Mouse (Mus musculus) midbrain, embryonic 12.5 days (tissue): Measurements from ENCODE around the gene Cyth4. TPM values are rescaled to one million over a fixed set of nuclear protein-coding genes. Genes with fewer than 3 reads are reported as not detected.

Source experiments
- ATAC-seq: fragments of 200-750 bp; cut with Nextera tagmentation; 2 replicates; pipeline ENCODE4 v1.8.0; 2017; ENCODE audit warnings: low read depth, moderate TSS enrichment, moderate library complexity; ENCODE audit not compliant: low FRiP score
- H3K27ac ChIP-seq: fragments of 300-500 bp; sonication (generic); replicated peaks from 2 replicates; pipeline ENCODE4 v1.5.1; 2016; ENCODE audit warnings: mild to moderate bottlenecking
- H3K27me3 ChIP-seq: fragments of 300-500 bp; sonication (generic); 2 replicates; pipeline ENCODE4 v1.6.1; 2016; ENCODE audit warnings: mild to moderate bottlenecking
- H3K36me3 ChIP-seq: fragments of 300-500 bp; sonication (generic); 2 replicates; pipeline ENCODE4 v1.6.1; 2016
- H3K4me1 ChIP-seq: fragments of 300-500 bp; sonication (generic); 2 replicates; pipeline ENCODE4 v1.6.1; 2016
- H3K4me2 ChIP-seq: fragments of 300-500 bp; sonication (generic); replicated peaks from 2 replicates; pipeline ENCODE4 v1.6.1; 2016; ENCODE audit warnings: mild to moderate bottlenecking, moderate library complexity
- H3K4me3 ChIP-seq: fragments of 300-500 bp; sonication (generic); 2 replicates; pipeline ENCODE4 v1.5.1; 2016; ENCODE audit warnings: mild to moderate bottlenecking
- H3K9ac ChIP-seq: fragments of 300-500 bp; sonication (generic); replicated peaks from 2 replicates; pipeline ENCODE4 v1.6.1; 2016; ENCODE audit warnings: mild to moderate bottlenecking, moderate library complexity
- H3K9me3 ChIP-seq: fragments of 300-500 bp; sonication (generic); 2 replicates; pipeline ENCODE4 v1.6.1; 2016; ENCODE audit warnings: mild to moderate bottlenecking
- WGBS: fragments of 180-500 bp; shearing (Covaris S2); methylation state at CpG from one replicate; pipeline ENCODE4 v1.1.7; 2016; 5-methylcytosine and 5-hydroxymethylcytosine counted together
- polyA plus RNA-seq: library from polyadenylated mRNA; unstranded; fragments of >200 nt; fragmentation: Nextera tagmentation; extraction: Ambion mirVana; gene quantifications from 2 replicates; pipeline ENCODE4 v1.2.1, GENCODE M21; 2016

The Cyth4 gene
- polyA plus RNA-seq, 1 experiment from 2014 or later: 6.9 TPM

DNA sequence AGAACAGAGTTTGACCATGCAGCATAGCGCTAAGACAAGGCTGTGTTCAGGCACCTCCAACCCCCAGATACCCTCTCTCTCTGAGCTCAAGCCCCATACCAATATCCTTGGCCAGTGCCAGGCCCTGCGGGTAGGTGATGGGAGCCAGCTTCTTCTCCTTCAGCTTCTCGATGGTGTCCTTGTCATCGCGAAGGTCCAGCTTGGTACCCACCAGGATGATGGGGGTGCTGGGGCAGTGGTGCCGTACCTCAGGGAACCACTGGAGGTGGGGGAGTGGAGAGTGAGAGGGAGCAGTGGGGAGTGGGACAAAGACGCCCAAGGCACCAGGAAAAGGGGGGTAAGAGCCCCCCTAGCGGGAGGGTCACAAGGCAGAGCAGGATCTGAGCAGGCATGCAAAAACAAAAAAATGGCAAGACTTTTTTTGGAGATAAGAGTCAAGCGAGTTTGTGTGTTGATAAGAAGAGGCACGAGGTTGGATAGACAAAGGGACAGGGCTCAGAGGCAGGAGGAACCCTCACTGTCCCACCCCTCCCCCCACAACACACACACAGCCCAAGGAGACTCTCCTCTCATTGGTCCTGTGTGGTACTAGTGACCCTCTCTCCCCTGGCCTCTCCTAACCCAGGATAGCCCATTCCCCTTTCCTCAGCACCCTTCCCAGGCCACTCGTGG, 31.9 kb upstream of the Cyth4 start:
- Histone ChIP-seq H3K27ac (no peak overlapping the region), H3K4me1 (no peaks in the 10 kb centered on the region), H3K4me2 (no peak overlapping the region), H3K36me3 (no peaks in the 10 kb centered on the region), H3K9me3 (no peaks in the 10 kb centered on the region), H3K9ac (no peak overlapping the region), H3K27me3 (no peaks in the 10 kb centered on the region; the same call in 1 of the 2 replicates), H3K4me3 (no peak overlapping the region)
- WGBS: 72% methylated on average over 11 of the region's 11 CpGs
- ATAC-seq: no peak

DNA sequence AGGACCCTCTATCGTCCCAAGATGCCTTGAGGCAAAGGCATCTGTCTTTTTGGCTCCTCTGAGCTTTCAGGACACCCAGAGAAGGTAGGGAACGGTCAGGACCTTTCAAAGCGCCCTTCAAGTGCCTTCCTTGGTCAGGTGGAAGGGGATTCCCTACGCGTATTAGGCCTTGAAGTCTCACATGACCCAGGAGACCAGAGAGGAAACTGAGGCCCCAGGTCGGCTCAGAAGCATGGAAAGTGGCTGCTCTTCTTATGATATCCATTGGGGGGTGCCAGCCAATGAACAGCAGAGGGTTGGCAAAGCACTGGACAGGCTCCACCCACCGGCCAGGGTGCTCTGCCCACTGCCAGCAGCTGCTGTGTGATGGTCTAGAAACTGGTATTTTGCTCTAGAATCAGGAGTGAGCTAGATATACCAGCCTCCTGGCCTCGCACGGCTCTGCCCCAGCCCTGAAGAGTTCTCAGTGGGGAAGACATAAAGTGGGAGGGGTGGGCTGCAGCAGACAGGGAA, 29.2 kb upstream of the Cyth4 start:
- Histone ChIP-seq H3K9me3 (no peaks in the 10 kb centered on the region), H3K4me3 (no peak overlapping the region), H3K27me3 (no peaks in the 10 kb centered on the region; the same call in 1 of the 2 replicates), H3K4me1 (no peaks in the 10 kb centered on the region), H3K4me2 (no peak overlapping the region), H3K36me3 (no peaks in the 10 kb centered on the region), H3K9ac (no peak overlapping the region), H3K27ac (no peak overlapping the region)
- no peak for ATAC-seq
- WGBS: 70% methylated on average over 9 of the region's 9 CpGs

DNA sequence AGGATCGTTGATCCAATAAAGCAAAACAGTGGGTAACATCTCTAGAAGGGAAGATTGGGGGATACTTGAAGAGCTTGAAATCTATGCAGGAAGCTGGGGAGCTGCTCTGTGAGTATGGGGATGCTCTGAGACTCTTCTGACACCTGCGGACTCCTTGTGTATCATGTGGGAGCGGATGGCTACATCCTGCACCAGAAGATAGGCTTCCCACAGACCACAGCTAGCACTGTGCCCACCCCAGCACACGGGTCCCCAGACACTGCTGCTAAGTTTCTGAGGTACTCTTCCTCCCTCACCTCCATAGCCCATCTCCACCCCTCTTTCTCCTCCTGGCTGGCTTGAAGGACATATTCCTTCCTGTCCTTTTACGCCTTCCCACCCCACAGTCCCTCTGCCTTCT, 26.7 kb upstream of the Cyth4 start:
- H3K9ac ChIP-seq: no peak overlapping the region
- H3K27ac ChIP-seq: no peak overlapping the region
- H3K9me3 ChIP-seq: no peaks in the 10 kb centered on the region
- H3K4me3 ChIP-seq: no peak overlapping the region
- no peak overlapping the region for H3K4me2 ChIP-seq
- no peak for ATAC-seq
- WGBS: 92% methylated on average over 5 of the region's 5 CpGs
- no peaks in the 10 kb centered on the region for H3K36me3 ChIP-seq
- no peaks in the 10 kb centered on the region; the same call in 1 of the 2 replicates for H3K27me3 ChIP-seq
- H3K4me1 ChIP-seq: no peaks in the 10 kb centered on the region

DNA sequence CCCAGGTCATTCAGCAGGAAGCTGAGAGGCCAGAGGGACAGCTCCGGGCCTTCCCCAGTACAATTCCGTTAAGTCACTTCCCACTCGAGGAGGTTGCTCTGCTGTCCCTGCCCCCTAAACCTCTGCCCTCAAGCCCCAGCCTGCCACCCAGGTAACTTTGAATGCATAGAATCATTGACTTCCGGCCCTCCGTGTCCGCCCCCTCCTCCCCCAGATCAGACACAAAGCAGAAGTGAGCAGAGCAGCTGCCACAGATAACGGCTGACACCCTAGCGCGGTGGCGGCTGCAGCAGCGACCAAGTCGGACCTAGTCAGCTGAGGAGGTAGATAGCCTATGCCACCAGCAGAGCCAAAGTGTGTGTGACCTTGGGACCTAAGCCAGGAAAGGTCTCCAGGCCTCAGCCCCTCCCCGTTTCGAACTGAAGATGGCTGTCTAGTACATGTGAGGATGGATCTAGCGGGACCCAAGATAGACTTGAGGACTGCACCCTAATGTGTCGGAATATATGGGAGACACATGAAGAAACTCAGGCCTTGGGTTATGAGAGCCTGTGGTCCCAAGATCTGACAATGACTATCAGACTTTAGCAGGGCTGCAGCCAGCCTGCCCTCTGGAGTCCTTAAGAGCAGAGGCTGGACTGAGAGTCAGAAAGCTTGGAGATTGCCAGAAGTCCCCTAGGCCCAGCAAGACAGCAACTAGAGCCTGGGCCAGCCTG, 25.1 kb upstream of the Cyth4 start:
- Histone ChIP-seq H3K9ac (no peak overlapping the region), H3K27me3 (no peaks in the 10 kb centered on the region; the same call in 1 of the 2 replicates), H3K9me3 (no peaks in the 10 kb centered on the region), H3K4me1 (no peaks in the 10 kb centered on the region), H3K4me2 (no peak overlapping the region), H3K36me3 (no peaks in the 10 kb centered on the region), H3K27ac (no peak overlapping the region), H3K4me3 (no peak overlapping the region)
- ATAC-seq: no peak
- WGBS: 75% methylated on average over 16 of the region's 16 CpGs

DNA sequence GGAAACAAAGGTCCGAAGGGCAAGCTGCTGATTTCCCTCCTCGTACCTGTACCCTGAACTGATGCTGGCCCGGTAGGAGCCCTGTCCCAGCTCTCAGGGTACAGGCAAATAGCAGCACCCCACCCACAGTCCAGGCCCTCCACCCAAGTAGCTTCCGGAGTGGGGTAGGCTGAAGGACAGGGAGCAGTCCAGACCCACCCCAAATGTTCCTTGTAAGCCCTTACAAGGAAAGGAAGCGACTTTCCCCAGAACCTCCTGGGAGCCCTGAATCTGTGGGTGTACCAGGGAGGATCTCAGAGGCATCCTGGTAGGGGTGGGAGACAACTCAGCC, 24.6 kb upstream of the Cyth4 start:
- Histone ChIP-seq H3K36me3 (no peaks in the 10 kb centered on the region), H3K4me2 (no peak overlapping the region), H3K27ac (no peak overlapping the region), H3K27me3 (no peaks in the 10 kb centered on the region), H3K9me3 (no peaks in the 10 kb centered on the region), H3K4me1 (no peaks in the 10 kb centered on the region), H3K4me3 (no peak overlapping the region), H3K9ac (no peak overlapping the region)
- no peak for ATAC-seq
- 91% methylated on average over 5 of the region's 5 CpGs for WGBS

DNA sequence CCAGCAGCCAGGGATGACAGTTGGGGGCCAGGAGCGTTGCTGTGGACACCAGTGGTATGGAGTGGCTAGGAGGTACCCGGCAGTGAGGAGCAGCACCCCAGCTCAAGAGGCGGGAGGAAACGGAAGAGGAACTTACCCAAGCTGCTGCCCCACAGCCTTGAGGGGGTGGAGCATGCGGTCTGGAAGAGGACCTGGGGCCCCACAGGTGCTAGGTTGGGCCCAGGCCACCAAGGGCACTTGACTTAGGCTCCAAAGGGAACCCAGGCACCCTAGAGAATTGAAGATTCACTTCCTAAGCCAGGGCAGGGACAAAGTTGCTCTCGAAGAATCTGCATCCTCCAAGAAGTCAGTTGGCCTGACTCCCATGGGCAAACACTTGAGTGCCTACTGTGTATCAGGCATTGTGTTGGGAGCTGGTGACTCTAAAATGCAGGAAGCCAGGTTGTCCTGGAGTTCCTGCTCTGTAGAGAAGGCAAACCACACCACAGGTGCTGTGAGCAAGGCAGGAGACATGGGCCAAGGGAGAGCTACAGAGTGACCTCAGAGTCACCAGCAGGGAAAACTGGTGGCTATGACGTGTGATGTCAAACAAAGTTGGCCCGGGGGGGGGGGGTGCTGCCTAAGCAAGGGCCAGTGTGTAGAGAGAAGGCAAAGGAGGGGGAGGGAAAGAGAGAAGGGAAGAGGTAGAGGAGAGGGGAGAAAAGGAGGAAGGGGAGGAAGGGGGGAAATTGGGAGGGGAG, 24.0 kb upstream of the Cyth4 start, which contains the start of gene Rac2:
TSS of gene Rac2 (minus strand) at position 126 of the 740 bp plus-strand sequence.
- no peaks in the 10 kb centered on the region for H3K4me1 ChIP-seq
- H3K9ac ChIP-seq: no peak within 1 kb of the TSS
- H3K27me3 ChIP-seq: peaks cover 4% of the 10 kb centered on the region
- no peak within 1 kb of the TSS for H3K4me3 ChIP-seq
- no peak within 1 kb of the TSS for H3K27ac ChIP-seq
- 83% methylated on average over 8 of the region's 8 CpGs for WGBS
- H3K36me3 ChIP-seq: no peaks in the 10 kb centered on the region
- H3K4me2 ChIP-seq: no peak within 1 kb of the TSS
- no peaks in the 10 kb centered on the region for H3K9me3 ChIP-seq
- ATAC-seq: no peak

DNA sequence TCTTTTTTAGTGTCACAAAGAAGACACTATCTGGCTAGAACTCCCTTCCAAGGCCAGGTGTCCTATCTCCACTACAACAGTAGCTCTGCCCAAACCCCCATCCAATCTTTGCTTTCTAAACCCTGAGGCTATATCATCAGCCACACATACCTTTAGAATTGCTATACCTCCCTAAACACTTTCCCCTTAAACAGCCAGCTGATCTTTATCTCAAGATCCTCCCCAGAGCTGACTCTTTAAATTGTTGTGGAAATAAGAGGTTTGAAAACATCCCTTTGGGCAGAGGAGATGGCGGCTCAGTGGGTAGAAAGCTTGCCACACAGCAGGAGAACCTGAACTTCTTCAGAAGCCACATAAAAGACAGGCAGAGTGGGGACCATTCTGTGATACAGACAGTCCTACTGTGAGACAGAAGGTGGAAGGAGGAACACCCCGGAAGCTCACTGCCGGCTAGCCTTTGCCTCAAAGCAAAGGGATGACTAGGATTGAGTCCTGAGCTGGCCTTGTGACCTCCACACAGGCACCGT, 20.5 kb upstream of the Cyth4 start:
- no peak overlapping the region for H3K4me3 ChIP-seq
- H3K9me3 ChIP-seq: no peaks in the 10 kb centered on the region
- H3K4me1 ChIP-seq: peaks cover 21% of the 10 kb centered on the region
- ATAC-seq: no peak
- WGBS: 63% methylated on average over 4 of the region's 4 CpGs
- no peaks in the 10 kb centered on the region for H3K36me3 ChIP-seq
- peaks cover 7% of the 10 kb centered on the region for H3K27me3 ChIP-seq
- H3K27ac ChIP-seq: no peak overlapping the region
- no peak overlapping the region for H3K9ac ChIP-seq
- H3K4me2 ChIP-seq: no peak overlapping the region

DNA sequence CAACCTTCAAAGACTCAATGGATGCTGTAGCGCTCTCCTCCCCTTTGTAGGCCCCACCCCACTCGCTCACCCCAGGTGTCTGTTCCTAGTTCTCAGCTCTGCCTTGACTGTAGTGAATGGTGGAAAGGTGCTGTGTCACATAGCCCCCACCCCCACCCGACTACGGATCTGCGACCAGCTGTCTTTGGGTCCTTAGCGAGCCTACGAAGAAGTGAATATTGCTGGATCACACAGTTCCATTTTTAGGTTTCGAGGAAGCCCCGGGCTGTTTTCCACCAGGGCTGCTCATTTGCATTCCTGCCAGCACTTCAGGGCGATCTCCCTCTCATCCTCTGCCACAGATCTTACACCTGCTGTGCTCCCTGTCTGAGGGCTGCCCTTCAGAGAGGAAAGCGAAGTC, 13.5 kb upstream of the Cyth4 start:
- no peaks in the 10 kb centered on the region for H3K36me3 ChIP-seq
- H3K27ac ChIP-seq: no peak overlapping the region
- no peak overlapping the region for H3K9ac ChIP-seq
- ATAC-seq: no peak
- peaks cover 6% of the 10 kb centered on the region for H3K9me3 ChIP-seq
- WGBS: 25% methylated on average over 11 of the region's 11 CpGs
- H3K4me3 ChIP-seq: no peak overlapping the region
- H3K27me3 ChIP-seq: 0 out of 2 replicates have a peak, but pooled peaks cover 3% of the 10 kb centered on the region
- H3K4me2 ChIP-seq: no peak overlapping the region
- H3K4me1 ChIP-seq: peaks cover 31% of the 10 kb centered on the region

DNA sequence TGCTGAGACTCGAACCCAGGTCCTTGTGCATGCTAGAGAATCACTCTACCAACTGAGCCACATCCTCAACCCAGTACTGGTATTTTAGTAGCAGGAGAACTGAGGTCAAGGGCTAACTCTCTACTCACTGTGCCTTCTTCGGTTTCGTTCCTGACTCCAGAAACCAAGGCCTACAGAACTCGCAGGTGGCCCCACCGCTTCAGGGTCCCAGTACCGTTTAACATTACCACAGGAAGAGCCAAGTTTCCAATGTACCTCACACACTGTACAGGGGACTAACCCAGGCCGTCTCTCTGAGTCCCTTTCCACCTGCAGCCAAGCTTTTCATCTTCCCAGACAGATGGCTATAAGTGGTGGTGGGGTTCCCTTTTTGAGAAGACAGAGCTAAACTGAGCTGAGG, 11.4 kb upstream of the Cyth4 start:
- H3K36me3 ChIP-seq: no peaks in the 10 kb centered on the region
- ATAC-seq: no peak
- peaks cover 6% of the 10 kb centered on the region for H3K9me3 ChIP-seq
- H3K4me1 ChIP-seq: peaks cover 19% of the 10 kb centered on the region
- H3K4me2 ChIP-seq: no peak overlapping the region
- H3K27me3 ChIP-seq: 0 out of 2 replicates have a peak, but pooled peaks cover 3% of the 10 kb centered on the region
- no peak overlapping the region for H3K4me3 ChIP-seq
- H3K27ac ChIP-seq: no peak overlapping the region
- H3K9ac ChIP-seq: no peak overlapping the region
- WGBS: 95% methylated on average over 7 of the region's 7 CpGs

DNA sequence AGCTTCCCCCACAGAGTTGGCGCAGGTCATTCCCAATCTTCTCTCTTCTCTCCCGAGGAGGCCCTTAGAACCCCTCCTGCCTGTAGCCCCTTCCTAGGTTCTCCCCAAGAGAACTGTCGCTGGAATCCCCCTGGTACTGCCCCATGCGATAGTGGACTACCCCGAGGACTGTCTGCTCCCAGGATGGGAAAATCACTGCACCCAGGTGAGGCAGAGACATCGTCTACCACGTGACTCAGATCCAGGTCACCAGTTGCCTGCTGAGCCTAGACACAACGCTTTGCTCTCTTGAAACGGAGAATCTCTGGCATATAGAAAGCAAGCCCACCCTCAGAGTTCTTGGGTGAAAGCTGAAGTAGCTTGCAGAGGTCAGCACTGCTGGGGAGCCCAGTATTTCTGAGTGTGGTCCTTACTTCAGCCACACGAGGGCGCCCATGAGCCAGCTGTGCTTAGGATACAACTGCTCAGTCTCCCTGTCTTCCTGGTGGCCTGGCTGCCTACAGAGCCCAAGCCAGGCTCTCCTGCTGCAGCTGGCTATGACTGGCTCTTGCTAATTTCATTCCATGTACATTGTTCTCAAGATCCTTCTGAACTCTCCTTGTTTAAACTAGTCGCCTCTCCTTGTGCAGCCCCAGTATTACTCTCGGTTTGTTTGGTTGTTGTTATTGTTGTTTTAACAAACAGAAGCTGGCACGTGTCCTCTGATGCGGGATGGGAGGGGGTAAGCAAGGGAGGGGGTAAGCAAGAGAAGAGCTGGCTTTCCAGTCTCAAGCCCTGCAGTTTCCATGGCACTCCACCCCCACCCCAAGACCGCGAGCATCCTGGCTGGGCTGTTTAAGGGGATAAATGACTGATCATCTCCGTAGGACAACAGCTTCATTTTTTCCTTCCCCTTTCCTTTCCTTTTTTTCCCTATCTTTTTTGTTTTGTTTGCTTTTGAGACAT, 9.5 kb upstream of the Cyth4 start:
- WGBS: 52% methylated on average over 18 of the region's 18 CpGs
- H3K9me3 ChIP-seq: peaks cover 6% of the 10 kb centered on the region
- 0 out of 2 replicates have a peak overlapping the region, but pooled peaks have one; percentile 6 for H3K27ac ChIP-seq
- no peak overlapping the region for H3K9ac ChIP-seq
- H3K27me3 ChIP-seq: 0 out of 2 replicates have a peak, but pooled peaks cover 3% of the 10 kb centered on the region
- H3K4me3 ChIP-seq: no peak overlapping the region
- H3K4me2 ChIP-seq: no peak overlapping the region
- no peaks in the 10 kb centered on the region for H3K36me3 ChIP-seq
- ATAC-seq: peak; percentile 78
- H3K4me1 ChIP-seq: 0 out of 2 replicates have a peak, but pooled peaks cover 2% of the 10 kb centered on the region

DNA sequence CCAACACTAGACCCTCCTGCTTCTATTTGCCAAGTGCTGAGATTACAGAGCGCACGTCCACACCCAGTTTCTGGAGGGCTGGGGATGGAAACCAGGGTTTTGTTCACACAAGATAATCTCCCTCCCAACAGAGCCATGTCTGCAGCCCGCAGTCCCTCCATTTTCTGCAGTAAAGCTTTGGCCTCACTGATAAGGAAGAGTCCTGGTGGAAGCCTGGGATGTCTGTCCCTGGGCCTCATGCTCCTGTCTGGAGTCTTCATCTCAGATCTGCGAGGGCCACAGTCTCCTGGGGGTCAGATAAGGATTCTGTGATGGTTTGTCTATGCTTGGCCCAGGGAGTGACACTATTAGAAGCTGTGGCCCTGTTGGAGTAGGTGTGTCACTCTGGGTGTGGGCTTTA, 8.8 kb upstream of the Cyth4 start:
- 71% methylated on average over 4 of the region's 4 CpGs for WGBS
- H3K9me3 ChIP-seq: peaks cover 6% of the 10 kb centered on the region
- 0 out of 2 replicates have a peak, but pooled peaks cover 2% of the 10 kb centered on the region for H3K4me1 ChIP-seq
- no peak overlapping the region for H3K27ac ChIP-seq
- H3K4me2 ChIP-seq: no peak overlapping the region
- 0 out of 2 replicates have a peak, but pooled peaks cover 3% of the 10 kb centered on the region for H3K27me3 ChIP-seq
- no peak overlapping the region for H3K9ac ChIP-seq
- H3K4me3 ChIP-seq: no peak overlapping the region
- H3K36me3 ChIP-seq: no peaks in the 10 kb centered on the region
- ATAC-seq: no peak
